ENCODE assay signal across 17 mouse cellular contexts in genomic region chr12:100983565-100983964, GRCm38 (mm10). TPM values are rescaled to one million over a fixed set of nuclear protein-coding genes. Genes with fewer than 3 reads are reported as not detected.
A peak's percentile ranks its signal among the peaks of the same experiment; 100 is the strongest.
DNase-seq lines count a peak whose midpoint lies in the region; ATAC-seq and TF ChIP-seq lines count a peak whose summit lies in the region.
"Had no signal": no experiment of that assay in that cellular context is flagged by ENCODE, and none has a peak within 500 bp of the region (broad histone marks: within the 10 kb centered on the region; RNA-seq: fewer than 3 reads in every experiment).

No protein-coding gene starts in this region.

- H3K4me2 ChIP-seq in hindbrain, embryonic 11.5 days (replicated peaks; ENCODE audit: low read depth, low read length): no peak overlapping the region
- H3K4me2 ChIP-seq: heart, embryonic 11.5 days; liver, embryonic 12.5 days had no signal

- peaks cover 67% of the 10 kb centered on the region for H3K4me1 ChIP-seq in hindbrain, embryonic 10.5 days (replicated peaks)
- peaks cover 4% of the 10 kb centered on the region for H3K4me1 ChIP-seq in hindbrain, embryonic 11.5 days (replicated peaks; ENCODE audit: control insufficient read depth, insufficient read depth, low read length)
- peaks cover 28% of the 10 kb centered on the region for H3K4me1 ChIP-seq in thymus, adult 2 months (replicated peaks; ENCODE audit: control insufficient read depth, insufficient read depth, low read length)

- 84% methylated on average over 11 of the region's 11 CpGs for WGBS in hindbrain, embryonic 10.5 days
- 80% methylated on average over 11 of the region's 11 CpGs for WGBS in hindbrain, embryonic 11.5 days
- WGBS in thymus, adult 2 months: 89% methylated on average over 11 of the region's 11 CpGs

- no peak for TF ChIP-seq POLR2A in thymus, adult 2 months (IDR thresholded peaks at IDR 0.05; ENCODE audit: control insufficient read depth, extremely low read depth, insufficient read depth, low read length, poor library complexity)

- no peak for DNase-seq in hindbrain, embryonic 10.5 days (ENCODE audit: low spot score)
- DNase-seq in hindbrain, embryonic 11.5 days (ENCODE audit: low spot score): no peak
- DNase-seq in retina, postnatal 1 day: peak; percentile 51
- DNase-seq in retina, embryonic 14.5 days (ENCODE audit: low spot score): no peak
- DNase-seq in ovary, postnatal 36 days (ENCODE audit: low spot score): no peak
- DNase-seq in heart, postnatal 10 days: no peak
- no peak for DNase-seq in thymus, adult 2 months
- DNase-seq: cerebellum, adult 2 months; embryo, embryonic 11 days; heart, postnatal 4 days; kidney, adult 18-20 months; kidney, postnatal 4 days had no signal

- H3K9me3 ChIP-seq in hindbrain, embryonic 10.5 days: no peaks in the 10 kb centered on the region
- no peaks in the 10 kb centered on the region for H3K9me3 ChIP-seq in hindbrain, embryonic 11.5 days (ENCODE audit: control insufficient read depth, low read length)
- H3K9me3 ChIP-seq: liver, embryonic 12.5 days had no signal

- intact Hi-C loops in heart, postnatal 10 days (cut with DNase I): no loop called here

- no peak overlapping the region for H3K4me3 ChIP-seq in hindbrain, embryonic 10.5 days
- no peak overlapping the region for H3K4me3 ChIP-seq in hindbrain, embryonic 11.5 days (ENCODE audit: low read depth, low read length)
- no peak overlapping the region for H3K4me3 ChIP-seq in thymus, adult 2 months (ENCODE audit: control insufficient read depth, insufficient read depth, low read length)
- H3K4me3 ChIP-seq: liver, embryonic 12.5 days had no signal

- ATAC-seq in hindbrain, embryonic 11.5 days (ENCODE audit: low FRiP score): no peak
- ATAC-seq in megakaryocyte, adult 5-6 weeks (ENCODE audit: poor library complexity, severe bottlenecking): peak; percentile 34
- ATAC-seq: CD4-positive, CD25-positive, alpha-beta regulatory T cell, adult 4 months; liver, embryonic 12.5 days; lung, postnatal 0 days had no signal

- no peak overlapping the region for H3K9ac ChIP-seq in hindbrain, embryonic 11.5 days (ENCODE audit: low read depth, low read length)
- H3K9ac ChIP-seq: liver, embryonic 12.5 days had no signal

- H3K27me3 ChIP-seq in hindbrain, embryonic 10.5 days (ENCODE audit: insufficient read depth, poor library complexity, severe bottlenecking): no peaks in the 10 kb centered on the region
- H3K27me3 ChIP-seq in hindbrain, embryonic 11.5 days (ENCODE audit: control insufficient read depth, insufficient read depth, low read length): no peaks in the 10 kb centered on the region
- no peaks in the 10 kb centered on the region for H3K27me3 ChIP-seq in thymus, adult 2 months (ENCODE audit: control insufficient read depth, insufficient read depth, low read length)
- H3K27me3 ChIP-seq: liver, embryonic 12.5 days had no signal

- H3K27ac ChIP-seq in hindbrain, embryonic 10.5 days: 0 out of 2 replicates have a peak overlapping the region, but pooled peaks have one; percentile 16
- H3K27ac ChIP-seq in hindbrain, embryonic 11.5 days (ENCODE audit: low read depth, low read length): no peak overlapping the region
- no peak overlapping the region for H3K27ac ChIP-seq in thymus, adult 2 months (ENCODE audit: control insufficient read depth, insufficient read depth, low read length)
- H3K27ac ChIP-seq: liver, embryonic 12.5 days had no signal

- peaks cover 35% of the 10 kb centered on the region for H3K36me3 ChIP-seq in hindbrain, embryonic 10.5 days
- H3K36me3 ChIP-seq in hindbrain, embryonic 11.5 days (ENCODE audit: control insufficient read depth, insufficient read depth, low read length): no peaks in the 10 kb centered on the region
- peaks cover 8% of the 10 kb centered on the region; the same call in 1 of the 2 replicates for H3K36me3 ChIP-seq in thymus, adult 2 months (ENCODE audit: control insufficient read depth, insufficient read depth, low read length)

- no peak for TF ChIP-seq CTCF in thymus, adult 2 months (IDR thresholded peaks at IDR 0.05; ENCODE audit: borderline replicate concordance, control insufficient read depth, extremely low read depth, insufficient read depth, low read length, poor library complexity)

RNA-seq across cellular contexts. Expression of gene Ccdc88c, which starts 45.3 kb away (rescaled TPM):
- 13.3 and 17.6 TPM in 2 replicates for polyA plus RNA-seq in hindbrain, embryonic 10.5 days (2016; fragmentation: Nextera tagmentation; extraction: Ambion mirVana)
- 11.6 and 14.1 TPM in 2 replicates for polyA plus RNA-seq in hindbrain, embryonic 11.5 days (2014; fragmentation: Nextera tagmentation; extraction: Ambion mirVana)
- 71.2 and 71.7 TPM in 2 replicates for total RNA-seq in megakaryocyte, adult 5-6 weeks (2015)
- total RNA-seq in megakaryocyte, adult 5-6 weeks (2017): 195 and 212 TPM in 2 replicates
- 10 to 100 TPM; 11.9 to 13.2 TPM for total RNA-seq in heart, postnatal 10 days (2021)
- 75.0 and 87.7 TPM in 2 replicates for polyA plus RNA-seq in thymus, adult 2 months (2012; rRNA removed)
